Mouse (Mus musculus) heart, adult 2 months (tissue): Measurements from ENCODE around the gene Rhbdf2.

Experiments used
- CTCF ChIP-seq: fragments of 200-600 bp; IDR thresholded peaks from 2 replicates; pipeline ENCODE4 v1.8.1; 2022; ENCODE audit warnings: antibody characterized with exemption, mild to moderate bottlenecking, moderate library complexity
- EP300 ChIP-seq: fragments of 200-500 bp; IDR thresholded peaks from 2 replicates; pipeline ENCODE4 v1.6.1; 2011; ENCODE audit warnings: low read depth, low read length, control low read depth; ENCODE audit not compliant: insufficient read depth
- POLR2A ChIP-seq: fragments of 200-500 bp; IDR thresholded peaks from 2 replicates; pipeline ENCODE4 v1.6.1; 2011; ENCODE audit warnings: mild to moderate bottlenecking, low read depth, low read length, control low read depth; ENCODE audit not compliant: insufficient read depth

- TF ChIP-seq CTCF, result no peak
- no peak for TF ChIP-seq POLR2A
- TF ChIP-seq EP300, result no peak
Observed at GRCm38 (mm10) chr11:116604097-116604496, 22.7 kb downstream of the Rhbdf2 start.
